Mouse (Mus musculus) CD8-positive naive resting alpha-beta T cell, adult 57 days (primary cell): ENCODE data around the gene Pex7. TPM values are rescaled to one million over a fixed set of nuclear protein-coding genes. Genes with fewer than 3 reads are reported as not detected.

Source experiments
- total RNA-seq: library from RNA; stranded (reverse); gene quantifications from one replicate; pipeline ENCODE4 v1.2.4, GENCODE M21; 2023

Pex7 gene
- total RNA-seq = 14.8 TPM

DNA sequence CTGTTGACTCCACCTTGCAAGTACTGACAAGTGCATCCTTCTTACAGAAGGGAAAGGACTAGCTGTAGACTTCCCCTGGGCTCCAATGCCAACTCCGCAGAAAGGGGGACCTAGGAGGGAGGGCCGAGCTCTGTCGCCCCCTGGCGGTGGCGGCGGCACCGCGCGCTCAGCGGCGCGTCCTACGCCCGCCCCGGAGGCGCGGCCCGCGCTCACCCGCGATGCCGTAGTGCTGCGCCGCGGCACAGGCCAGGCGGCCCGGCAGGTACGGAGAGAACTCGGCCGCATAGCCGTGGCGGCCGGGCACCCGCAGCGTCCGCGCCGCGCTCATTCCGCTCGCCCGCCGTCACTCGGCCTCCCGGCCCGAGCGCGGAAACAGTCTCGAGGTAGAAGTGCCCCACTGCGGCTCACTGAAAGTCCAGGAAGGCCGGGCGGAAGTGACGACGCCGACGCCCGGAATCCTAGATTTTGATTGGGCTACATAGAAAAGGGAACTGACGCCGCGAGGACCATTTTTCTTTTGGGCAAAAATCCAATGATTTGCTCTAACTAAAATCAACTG is at the start of gene Pex7:
TSS of gene Pex7 (minus strand) at position 444 of the 559 bp plus-strand sequence.

DNA sequence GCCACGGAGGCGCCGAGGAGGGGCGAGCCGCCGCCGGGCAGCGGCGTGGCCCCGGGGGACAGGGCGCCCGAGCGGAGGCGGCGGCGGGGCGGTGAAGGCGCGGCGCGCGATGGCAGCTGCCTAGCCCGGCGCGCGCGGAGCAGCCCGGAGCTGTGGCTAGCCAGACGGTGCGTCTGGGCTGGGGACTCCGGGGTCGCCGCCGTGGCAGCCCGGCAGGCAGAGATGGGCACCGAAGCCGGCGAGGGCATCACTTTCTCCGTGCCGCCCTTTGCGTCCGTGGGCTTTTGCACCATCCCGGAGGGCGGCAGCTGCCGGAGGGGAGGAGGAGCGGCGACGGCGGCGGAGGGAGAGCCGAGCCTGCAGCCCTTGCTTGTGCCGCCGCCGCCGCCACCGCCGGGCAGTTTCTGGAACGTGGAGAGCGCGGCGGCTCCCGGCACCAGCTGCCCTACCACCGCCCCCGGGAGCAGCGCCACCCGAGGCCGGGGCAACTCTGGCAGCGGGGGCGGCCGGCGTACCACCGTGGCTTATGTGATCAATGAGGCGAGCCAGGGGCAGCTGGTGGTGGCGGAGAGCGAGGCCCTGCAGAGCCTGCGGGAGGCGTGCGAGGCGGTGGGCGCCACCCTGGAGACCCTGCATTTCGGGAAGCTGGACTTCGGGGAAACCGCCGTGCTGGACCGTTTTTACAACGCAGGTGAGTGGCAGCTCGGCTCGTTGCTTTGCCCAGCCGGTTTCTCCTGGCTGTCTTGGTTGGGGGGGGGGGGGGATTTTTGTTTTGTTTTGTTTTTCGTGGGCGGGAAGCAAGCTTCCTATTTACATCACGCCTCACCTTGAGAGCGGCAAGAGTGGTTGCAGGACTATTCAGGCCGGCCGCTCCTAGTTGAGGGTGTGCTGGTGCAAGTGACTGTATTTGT is 27.1 kb upstream of the Pex7 start, which contains the start of gene Map3k5:
TSS of gene Map3k5 (plus strand) at position 89 of the 911 bp plus-strand sequence.

DNA sequence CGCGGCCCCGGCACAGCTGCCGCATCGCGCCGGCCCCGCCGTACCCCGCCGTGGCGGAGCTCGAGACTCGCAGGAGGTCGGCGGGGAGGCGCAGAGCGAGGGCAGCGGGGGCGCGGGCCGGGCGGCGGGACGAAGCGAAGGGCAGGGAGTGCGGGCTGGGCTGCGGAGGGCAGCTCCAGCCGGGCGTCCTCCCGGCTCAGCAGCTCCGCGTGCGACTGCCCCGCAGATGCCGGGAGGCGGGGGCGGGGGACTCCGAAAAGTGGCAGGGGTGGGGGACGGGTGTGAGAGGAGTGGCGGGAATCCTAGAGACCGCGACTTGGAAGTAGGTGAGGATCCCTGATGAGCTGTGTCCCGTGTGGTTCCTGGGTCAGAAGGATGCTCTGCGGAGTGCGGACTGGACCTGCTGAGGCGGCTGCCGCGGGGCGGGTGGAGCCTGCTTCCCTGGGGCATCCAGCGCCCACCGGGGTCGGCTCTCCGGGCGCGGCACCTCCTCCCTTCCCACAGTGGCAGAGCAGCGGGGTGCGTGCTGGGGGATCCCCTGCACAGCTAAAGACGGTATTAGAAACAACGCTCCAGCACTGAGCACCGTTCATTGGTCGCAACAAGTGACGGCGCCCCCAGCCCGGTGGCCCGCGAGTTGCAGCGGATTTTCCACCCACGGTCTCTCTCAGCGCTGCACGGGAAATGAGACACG is 56.3 kb downstream of the Pex7 start, which contains the start of gene Slc35d3:
TSS of gene Slc35d3 (minus strand) at position 462 of the 694 bp plus-strand sequence.

Other genes starting within 250 kb of the Pex7 start
- 0.31 TPM for gene Il20ra, start 195.1 kb downstream of the Pex7 start, total RNA-seq
- gene Slc35d3, start 56.2 kb downstream of the Pex7 start, total RNA-seq = not detected
- gene Map3k5, start 26.8 kb upstream of the Pex7 start, total RNA-seq = 62.9 TPM
- gene Map7, start 240.8 kb upstream of the Pex7 start, total RNA-seq = 10.9 TPM